Mouse (Mus musculus) liver, adult 2 months (tissue): Measurements from ENCODE around the gene Pop7.

ENCODE experiments used
- CTCF ChIP-seq: fragments of 200-500 bp; IDR thresholded peaks from 2 replicates; pipeline ENCODE4 v1.5.1; 2011; ENCODE audit warnings: low read depth, low read length, control low read depth
- POLR2A ChIP-seq: fragments of 200-500 bp; IDR thresholded peaks from 2 replicates; pipeline ENCODE4 v1.6.1; 2011; ENCODE audit warnings: low read length, control low read depth; ENCODE audit not compliant: insufficient read depth; ENCODE audit errors: extremely low read depth

DNA sequence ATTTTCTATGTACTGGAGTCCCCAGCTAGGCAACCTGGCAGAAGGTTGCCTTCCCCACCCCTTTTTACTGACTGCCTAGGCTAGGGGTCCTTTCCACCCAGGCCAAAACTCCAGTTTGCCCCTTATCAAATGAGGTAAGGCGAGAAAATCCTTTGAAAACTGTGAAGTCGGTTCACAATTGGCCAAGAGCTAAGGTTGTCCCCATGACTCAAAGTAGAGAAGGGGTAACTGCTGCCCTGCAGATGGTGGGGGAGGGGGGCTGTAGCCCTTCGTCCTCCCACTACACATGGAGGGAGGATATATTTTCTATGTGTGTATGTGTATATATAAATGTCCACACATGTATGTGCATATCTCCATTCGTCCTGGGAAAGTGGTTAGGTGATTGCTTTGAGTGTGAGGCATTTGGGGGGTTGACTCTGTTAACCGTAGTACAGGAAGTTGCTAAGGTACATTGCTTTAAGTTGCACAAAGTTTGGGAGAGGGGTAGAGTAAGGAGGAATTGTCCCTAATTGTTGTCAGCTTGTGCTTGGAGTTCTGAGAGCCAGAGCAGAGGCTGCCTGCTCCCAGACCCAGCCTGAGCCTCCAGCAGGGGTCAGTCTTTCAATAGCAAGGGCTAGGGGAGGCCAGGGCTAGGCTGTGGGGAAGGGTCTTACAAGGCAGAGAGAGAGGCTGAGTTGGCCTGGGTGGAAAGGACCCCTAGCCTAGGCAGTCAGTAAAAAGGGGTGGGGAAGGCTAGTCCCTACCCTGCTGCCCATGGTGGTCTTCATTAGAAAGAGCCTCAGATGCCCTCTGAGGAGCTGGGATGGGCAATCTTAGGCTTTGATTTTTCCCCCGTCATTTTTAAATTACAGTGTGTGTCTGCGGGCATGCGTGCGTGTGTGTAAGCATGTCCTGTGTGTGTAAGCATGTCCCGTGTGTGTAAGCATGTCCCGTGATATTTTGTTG lies 10.8 kb upstream of the Pop7 start:
- TF ChIP-seq CTCF (peak; percentile 73), POLR2A (no peak)
